Mouse (Mus musculus) CD4-positive naive resting alpha-beta T cell, adult 57 days (primary cell): ENCODE data around the gene Crhbp. TPM values are rescaled to one million over a fixed set of nuclear protein-coding genes. Genes with fewer than 3 reads are reported as not detected.

Experiments used
- total RNA-seq: library from RNA; stranded (reverse); gene quantifications from one replicate; pipeline ENCODE4 v1.2.4, GENCODE M21; 2023

Gene Crhbp
- not detected for total RNA-seq

GRCm38 (mm10) chr13:95444824-95445223 lies at the start of gene Crhbp:
Gene Crhbp (minus strand): TSS chr13:95444924.

GRCm38 (mm10) chr13:95478671-95479413 lies 34.1 kb upstream of the Crhbp start, which contains the start of gene S100z:
Gene S100z (minus strand): TSS chr13:95478721.

Other genes with a start within 250 kb of the Crhbp start
- gene Pde8b, start 194.6 kb downstream of the Crhbp start, total RNA-seq = not detected
- 13.1 TPM for gene Zbed3, start 121.3 kb downstream of the Crhbp start, total RNA-seq
- 42.7 TPM for gene Aggf1, start 69.6 kb downstream of the Crhbp start, total RNA-seq
- not detected for gene S100z, start 33.8 kb upstream of the Crhbp start, total RNA-seq
- 29.4 TPM for gene F2rl1, start 80.3 kb upstream of the Crhbp start, total RNA-seq
- 15.5 TPM for gene F2r, start 173.6 kb upstream of the Crhbp start, total RNA-seq